Mouse (Mus musculus): Measurements from ENCODE around the gene Nsun7. TPM values are rescaled to one million over a fixed set of nuclear protein-coding genes. Genes with fewer than 3 reads are reported as not detected.

Gene Nsun7
- 0.56 and 0.87 TPM in 2 replicates for polyA plus RNA-seq (2015; fragmentation: Nextera tagmentation; extraction: Ambion mirVana)

DNA sequence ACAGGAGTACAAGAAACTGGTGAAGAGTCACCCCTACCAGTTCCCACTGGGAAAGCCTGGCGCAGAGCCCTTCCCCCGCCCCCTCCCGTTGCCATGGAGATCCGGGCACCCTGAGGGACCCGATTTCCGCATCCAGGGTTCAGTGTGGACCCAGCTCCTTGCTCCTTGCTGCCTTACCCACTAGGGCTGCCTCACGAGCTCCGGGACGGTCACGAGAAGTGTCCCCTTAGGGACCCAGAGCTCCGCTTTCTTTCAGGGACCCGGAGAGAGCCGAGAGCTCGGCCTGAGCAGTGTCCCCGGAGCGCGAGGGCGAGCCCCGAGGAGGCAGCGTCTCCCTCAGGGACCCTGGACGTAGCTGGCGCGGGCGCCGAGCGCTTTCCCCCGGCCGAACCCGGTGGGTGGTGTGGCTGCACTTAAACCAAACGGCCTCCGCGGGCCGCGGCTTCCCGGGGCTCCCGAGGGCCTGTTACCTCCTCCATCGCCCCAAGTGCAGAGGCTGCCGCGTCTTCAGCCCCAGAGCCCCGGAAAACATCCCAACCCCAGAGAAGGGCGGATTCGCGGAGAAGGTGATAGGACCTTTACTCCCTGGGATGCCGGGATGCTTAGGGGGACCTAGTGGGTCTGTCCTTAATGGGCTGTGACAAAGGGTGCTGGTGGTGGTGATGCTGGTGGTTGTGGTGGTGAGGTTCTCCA is at the start of gene Nsun7:
TSS of gene Nsun7 (plus strand) at position 142 of the 693 bp plus-strand sequence.

Other genes with a start within 250 kb of the Nsun7 start
- 3.3 and 7.7 TPM in 2 replicates for gene Rbm47, start 86.8 kb upstream of the Nsun7 start, polyA plus RNA-seq (2015; fragmentation: Nextera tagmentation; extraction: Ambion mirVana)